Mouse (Mus musculus): ENCODE data around the gene Cpa4. TPM values are rescaled to one million over a fixed set of nuclear protein-coding genes. Genes with fewer than 3 reads are reported as not detected.
A peak's percentile ranks its signal among the peaks of the same experiment; 100 is the strongest.

Gene Cpa4
- 5.4 and 5.6 TPM in 2 replicates for polyA plus RNA-seq (2014; fragmentation: Nextera tagmentation; extraction: Ambion mirVana)

DNA sequence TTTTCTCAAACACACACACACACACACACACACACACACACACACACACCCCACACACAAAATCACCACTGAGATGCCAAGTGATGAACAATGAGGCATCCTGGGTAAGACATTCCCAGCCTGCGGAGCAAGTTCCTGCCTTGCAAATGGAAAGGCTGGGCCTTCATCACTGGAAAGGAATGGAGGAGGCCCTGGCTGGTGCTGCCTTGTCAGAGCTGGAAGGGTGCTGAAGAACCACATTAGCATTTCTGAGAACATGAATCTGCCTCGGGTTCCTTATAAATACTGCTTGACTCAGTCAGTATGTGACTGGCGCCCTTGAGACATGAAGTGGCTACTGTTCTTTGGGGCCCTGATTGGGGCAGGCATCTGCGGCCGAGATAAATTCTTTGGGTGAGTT lies at the start of gene Cpa4:
Gene Cpa4, plus strand, starts transcription at position 301 of the 400 bp plus-strand sequence.
- H3K9me3 ChIP-seq (ENCODE audit: control insufficient read depth, low read length), result no peaks in the 10 kb centered on the region
- 83% methylated on average over 5 of the region's 5 CpGs for WGBS
- peaks cover 2% of the 10 kb centered on the region; the same call in 1 of the 2 replicates for H3K4me1 ChIP-seq (replicated peaks; ENCODE audit: control insufficient read depth, insufficient read depth, low read length)
- ATAC-seq (replicated peaks; ENCODE audit: low FRiP score) (no peak), DNase-seq (ENCODE audit: low spot score) (no peak)
- no peak within 1 kb of the TSS for H3K9ac ChIP-seq (ENCODE audit: low read length)
- no peaks in the 10 kb centered on the region for H3K36me3 ChIP-seq (ENCODE audit: control insufficient read depth, insufficient read depth, low read length)
- H3K27ac ChIP-seq (ENCODE audit: low read depth, low read length), result no peak within 1 kb of the TSS
- no peak within 1 kb of the TSS for H3K4me3 ChIP-seq (ENCODE audit: low read depth, low read length)
- no peaks in the 10 kb centered on the region for H3K27me3 ChIP-seq (ENCODE audit: control insufficient read depth, insufficient read depth, low read length)
- no peak within 1 kb of the TSS for H3K4me2 ChIP-seq (ENCODE audit: low read depth, low read length, severe bottlenecking)

DNA sequence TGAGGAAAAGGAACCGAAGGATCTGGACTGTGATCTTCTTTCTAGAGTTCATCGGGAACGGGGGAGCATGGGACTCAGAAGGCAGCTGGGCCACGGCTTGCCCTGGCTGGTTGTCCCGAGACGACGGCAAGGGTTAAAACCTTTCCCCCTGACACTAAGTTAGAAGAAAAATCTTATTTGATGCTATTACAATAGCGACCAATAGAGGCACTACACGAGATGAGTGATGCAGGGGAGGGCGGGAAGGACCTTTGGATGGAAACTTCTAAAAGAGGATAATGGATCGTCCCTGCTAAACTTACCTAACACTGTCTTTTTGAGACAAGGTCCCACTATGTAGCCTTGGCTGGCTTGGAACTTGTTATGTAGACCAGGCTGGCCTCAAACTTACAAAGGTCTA lies 47.8 kb upstream of the Cpa4 start:
- H3K27ac ChIP-seq (ENCODE audit: low read depth, low read length), result no peak overlapping the region
- peaks cover 4% of the 10 kb centered on the region; the same call in 1 of the 2 replicates for H3K4me1 ChIP-seq (replicated peaks; ENCODE audit: control insufficient read depth, insufficient read depth, low read length)
- no peak for DNase-seq (ENCODE audit: low spot score)
- H3K36me3 ChIP-seq (ENCODE audit: control insufficient read depth, insufficient read depth, low read length), result no peaks in the 10 kb centered on the region
- no peak overlapping the region for H3K4me2 ChIP-seq (ENCODE audit: low read depth, low read length, severe bottlenecking)
- no peak for ATAC-seq (replicated peaks; ENCODE audit: low FRiP score)
- WGBS, result 69% methylated on average over 11 of the region's 11 CpGs
- no peaks in the 10 kb centered on the region for H3K9me3 ChIP-seq (ENCODE audit: control insufficient read depth, low read length)
- H3K27me3 ChIP-seq (ENCODE audit: control insufficient read depth, insufficient read depth, low read length), result no peaks in the 10 kb centered on the region
- H3K4me3 ChIP-seq (ENCODE audit: low read depth, low read length), result no peak overlapping the region
- H3K9ac ChIP-seq (ENCODE audit: low read length), result no peak overlapping the region

DNA sequence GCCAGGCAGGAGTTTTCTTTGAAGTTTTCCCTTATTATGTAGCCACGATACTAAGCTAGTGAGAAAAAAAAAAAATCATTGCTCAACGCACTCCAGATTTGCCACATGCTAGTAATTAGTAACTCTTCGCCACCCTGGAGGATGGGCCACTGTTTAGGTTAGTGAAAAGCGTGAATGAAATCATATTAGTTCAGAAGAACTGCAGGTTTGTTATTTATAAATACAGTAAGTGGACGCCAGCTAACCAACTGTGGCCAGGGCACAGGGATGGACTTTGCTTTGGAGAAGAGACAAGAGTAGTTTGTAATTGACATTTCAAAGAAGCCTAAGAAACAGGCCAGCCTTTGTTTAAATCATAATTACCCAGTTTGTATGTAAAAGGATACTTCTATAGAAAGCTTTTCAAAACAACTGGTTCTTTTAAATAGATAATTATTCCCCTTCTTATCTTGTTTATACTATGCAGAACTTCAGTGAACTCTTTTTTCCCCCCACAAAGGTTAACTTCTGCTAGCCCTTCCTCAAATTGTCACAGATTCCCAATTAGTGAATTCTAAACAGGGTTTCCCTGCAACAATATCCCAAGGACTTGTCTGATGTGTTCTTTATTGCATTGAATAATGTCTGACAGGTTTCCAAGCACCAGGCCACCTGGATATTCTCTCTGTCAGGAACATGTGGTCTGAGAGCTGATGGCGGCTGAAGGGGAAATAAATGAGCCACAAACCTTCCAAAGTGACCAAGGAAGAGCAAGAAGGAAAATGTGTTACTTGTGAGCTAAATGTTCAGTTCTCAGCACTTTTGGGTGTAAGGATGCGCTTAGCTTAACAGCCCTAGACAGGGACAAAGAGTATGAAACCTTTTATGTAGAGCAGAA lies 42.5 kb upstream of the Cpa4 start:
- H3K9me3 ChIP-seq (ENCODE audit: control insufficient read depth, low read length), result no peaks in the 10 kb centered on the region

DNA sequence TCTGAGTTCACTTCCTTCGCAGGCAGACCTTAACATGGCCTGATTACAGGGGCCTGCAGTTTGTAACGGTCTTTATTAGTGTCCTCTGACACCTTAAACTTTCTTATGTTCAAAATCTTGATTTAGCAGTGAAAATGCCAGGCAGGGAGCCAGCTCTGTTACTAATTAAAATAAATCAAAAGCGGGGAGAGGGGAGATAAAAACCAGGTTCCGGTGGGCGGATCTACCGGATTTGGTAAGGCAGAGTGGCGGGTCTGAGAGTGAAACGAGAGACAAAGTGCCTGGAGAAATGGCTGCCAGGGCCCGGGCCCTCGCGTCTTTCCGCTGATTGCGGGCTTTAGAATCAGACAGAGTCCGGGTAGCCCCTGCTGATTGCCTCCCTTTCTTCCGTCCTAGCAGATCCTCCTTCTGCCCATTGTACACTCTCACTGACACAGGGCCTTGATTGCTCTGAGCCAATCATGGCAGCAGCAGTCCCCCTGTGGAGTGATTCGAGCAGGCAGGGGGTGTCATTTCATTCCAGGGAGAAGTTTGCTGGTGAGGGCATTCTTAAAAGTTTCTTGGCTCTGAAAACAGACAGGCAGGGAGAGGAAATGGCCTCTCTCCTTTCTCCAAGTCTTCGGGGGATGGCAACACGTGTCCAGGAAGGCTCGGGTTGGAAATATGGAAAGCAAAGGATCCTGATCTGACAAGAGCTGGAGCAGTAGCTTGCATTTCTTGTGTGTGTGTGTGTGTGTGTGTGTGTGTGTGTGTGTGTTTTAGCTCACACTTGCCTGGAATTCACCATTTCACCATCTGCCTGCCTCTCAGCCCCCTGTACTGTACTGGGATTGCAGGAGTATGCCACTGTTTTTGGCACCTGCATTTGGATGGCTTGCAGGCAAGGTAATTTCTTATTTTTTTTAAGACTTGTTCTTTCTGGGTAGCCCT lies 41.3 kb upstream of the Cpa4 start:
- 5% methylated on average over 19 of the region's 19 CpGs for WGBS
- no peak overlapping the region for H3K4me3 ChIP-seq (ENCODE audit: low read depth, low read length)

More for the DNA sequence above, 42.5 kb upstream of the Cpa4 start:
- Histone ChIP-seq H3K27me3 (ENCODE audit: control insufficient read depth, insufficient read depth, low read length) (no peaks in the 10 kb centered on the region), H3K4me3 (ENCODE audit: low read depth, low read length) (no peak overlapping the region), H3K4me2 (ENCODE audit: low read depth, low read length, severe bottlenecking) (0 out of 2 replicates have a peak overlapping the region, but pooled peaks have one; percentile 21), H3K9ac (ENCODE audit: low read length) (no peak overlapping the region; the same call in 1 of the 2 replicates), H3K4me1 (replicated peaks; ENCODE audit: control insufficient read depth, insufficient read depth, low read length) (peaks cover 24% of the 10 kb centered on the region), H3K27ac (ENCODE audit: low read depth, low read length) (peak overlapping the region; percentile 95), H3K36me3 (ENCODE audit: control insufficient read depth, insufficient read depth, low read length) (no peaks in the 10 kb centered on the region)
- DNase-seq (ENCODE audit: low spot score), result no peak
- no peak for ATAC-seq (replicated peaks; ENCODE audit: low FRiP score)
- whole genome bisulfite sequencing, result 26% methylated on average over 7 of the region's 7 CpGs

DNA sequence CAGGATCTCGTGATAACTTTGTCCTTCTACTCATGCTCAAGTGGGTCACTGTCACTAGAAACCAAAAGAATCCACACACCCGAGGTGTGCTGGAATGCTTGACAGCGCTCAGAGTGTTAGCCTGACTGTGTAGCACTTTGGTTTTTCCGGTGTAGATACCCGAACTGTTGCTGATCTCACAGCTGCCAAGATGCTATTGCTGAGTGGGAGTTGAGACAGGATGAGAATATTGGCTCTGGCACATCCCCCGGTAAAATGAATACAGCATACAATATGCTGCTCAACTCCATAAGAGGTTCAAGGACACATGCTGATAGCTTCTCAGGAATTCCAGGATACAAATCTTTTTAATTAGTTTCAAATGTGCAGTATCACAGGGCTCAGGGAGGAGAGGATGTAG lies 39.4 kb upstream of the Cpa4 start:
- Histone ChIP-seq H3K9ac (ENCODE audit: low read length) (no peak overlapping the region), H3K27ac (ENCODE audit: low read depth, low read length) (no peak overlapping the region; the same call in 1 of the 2 replicates), H3K27me3 (ENCODE audit: control insufficient read depth, insufficient read depth, low read length) (no peaks in the 10 kb centered on the region), H3K4me2 (ENCODE audit: low read depth, low read length, severe bottlenecking) (no peak overlapping the region), H3K36me3 (ENCODE audit: control insufficient read depth, insufficient read depth, low read length) (no peaks in the 10 kb centered on the region), H3K9me3 (ENCODE audit: control insufficient read depth, low read length) (no peaks in the 10 kb centered on the region), H3K4me3 (ENCODE audit: low read depth, low read length) (no peak overlapping the region), H3K4me1 (replicated peaks; ENCODE audit: control insufficient read depth, insufficient read depth, low read length) (peaks cover 24% of the 10 kb centered on the region)
- ATAC-seq (replicated peaks; ENCODE audit: low FRiP score), result no peak
- 70% methylated on average over 6 of the region's 6 CpGs for WGBS
- DNase-seq (ENCODE audit: low spot score), result no peak

More for the DNA sequence above, 41.3 kb upstream of the Cpa4 start:
- peak overlapping the region; percentile 95 for H3K27ac ChIP-seq (ENCODE audit: low read depth, low read length)
- H3K36me3 ChIP-seq (ENCODE audit: control insufficient read depth, insufficient read depth, low read length), result no peaks in the 10 kb centered on the region
- peak; percentile 84 for DNase-seq (ENCODE audit: low spot score)
- H3K9ac ChIP-seq (ENCODE audit: low read length), result peak overlapping the region; percentile 51
- H3K4me2 ChIP-seq (ENCODE audit: low read depth, low read length, severe bottlenecking), result peak overlapping the region; percentile 38
- no peaks in the 10 kb centered on the region for H3K9me3 ChIP-seq (ENCODE audit: control insufficient read depth, low read length)
- peak; percentile 89 for ATAC-seq (replicated peaks; ENCODE audit: low FRiP score)
- no peaks in the 10 kb centered on the region for H3K27me3 ChIP-seq (ENCODE audit: control insufficient read depth, insufficient read depth, low read length)
- peaks cover 24% of the 10 kb centered on the region for H3K4me1 ChIP-seq (replicated peaks; ENCODE audit: control insufficient read depth, insufficient read depth, low read length)

DNA sequence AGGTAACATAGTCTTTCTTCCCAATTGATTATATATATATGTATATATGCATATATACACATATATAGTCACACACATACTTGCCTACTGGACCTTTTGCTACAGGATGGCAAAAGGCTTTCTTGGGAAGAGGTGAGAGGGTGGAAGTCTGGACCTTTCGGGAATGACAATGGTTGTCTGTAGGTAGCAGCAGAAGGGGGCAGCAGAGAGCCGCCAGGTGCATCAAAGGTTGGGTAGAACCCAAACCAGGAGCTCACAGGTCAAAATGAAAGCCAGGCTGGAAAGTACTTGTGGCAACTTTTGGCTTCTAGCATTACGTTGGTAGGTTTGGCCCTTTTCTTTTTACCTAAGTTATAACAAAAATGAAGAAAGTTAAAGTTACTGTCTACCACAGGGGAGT lies 32.8 kb upstream of the Cpa4 start:
- no peaks in the 10 kb centered on the region for H3K36me3 ChIP-seq (ENCODE audit: control insufficient read depth, insufficient read depth, low read length)
- H3K9me3 ChIP-seq (ENCODE audit: control insufficient read depth, low read length), result no peaks in the 10 kb centered on the region
- WGBS, result 38% methylated on average over 3 of the region's 3 CpGs
- DNase-seq (ENCODE audit: low spot score) (no peak), ATAC-seq (replicated peaks; ENCODE audit: low FRiP score) (no peak)
- H3K4me2 ChIP-seq (ENCODE audit: low read depth, low read length, severe bottlenecking), result no peak overlapping the region
- no peaks in the 10 kb centered on the region for H3K27me3 ChIP-seq (ENCODE audit: control insufficient read depth, insufficient read depth, low read length)
- H3K4me1 ChIP-seq (replicated peaks; ENCODE audit: control insufficient read depth, insufficient read depth, low read length), result no peaks in the 10 kb centered on the region
- no peak overlapping the region for H3K4me3 ChIP-seq (ENCODE audit: low read depth, low read length)
- H3K9ac ChIP-seq (ENCODE audit: low read length), result no peak overlapping the region
- no peak overlapping the region for H3K27ac ChIP-seq (ENCODE audit: low read depth, low read length)

DNA sequence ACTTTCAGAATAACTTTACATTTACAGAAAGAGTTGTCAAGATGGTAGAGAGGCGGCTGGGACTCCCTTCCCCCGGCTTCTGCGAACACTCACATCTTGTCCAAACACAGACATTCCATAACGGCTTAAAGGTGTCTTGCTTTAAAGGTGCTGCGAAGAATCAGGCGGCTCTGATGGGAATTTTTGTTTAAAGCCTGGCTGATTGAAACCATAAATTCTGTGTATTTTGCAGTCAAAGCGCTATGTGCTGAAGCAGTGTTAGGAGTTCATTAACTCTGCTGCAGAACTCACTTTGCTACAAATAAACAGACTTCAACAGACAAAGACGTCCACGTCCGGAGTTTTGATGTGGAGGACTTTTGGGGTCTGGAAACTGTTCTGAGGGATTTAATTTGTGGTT lies 29.9 kb upstream of the Cpa4 start:
- H3K27ac ChIP-seq (ENCODE audit: low read depth, low read length), result 0 out of 2 replicates have a peak overlapping the region, but pooled peaks have one; percentile 6

DNA sequence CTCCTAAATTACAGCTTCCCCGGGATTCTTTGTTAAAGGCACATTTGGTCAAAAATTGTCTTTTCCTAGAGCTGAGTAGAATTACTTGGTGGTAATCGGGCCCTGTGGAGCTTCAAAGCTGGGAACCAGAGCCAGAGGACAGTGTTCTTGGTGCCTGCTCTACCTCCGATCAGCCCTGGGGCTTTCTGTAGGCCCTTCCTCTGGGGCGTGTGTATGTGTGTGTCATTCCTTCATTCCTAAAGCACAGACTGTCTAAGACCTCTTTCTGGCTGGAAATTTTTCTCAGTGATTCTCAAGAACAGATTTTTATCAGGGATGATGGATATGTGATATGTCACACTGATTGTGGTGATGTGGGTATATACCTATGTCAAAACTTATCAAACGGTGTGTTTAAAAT lies 29.4 kb upstream of the Cpa4 start:
- ATAC-seq (replicated peaks; ENCODE audit: low FRiP score), result no peak
- 77% methylated on average over 5 of the region's 5 CpGs for WGBS
- Histone ChIP-seq H3K4me3 (ENCODE audit: low read depth, low read length) (no peak overlapping the region), H3K4me2 (ENCODE audit: low read depth, low read length, severe bottlenecking) (no peak overlapping the region), H3K36me3 (ENCODE audit: control insufficient read depth, insufficient read depth, low read length) (no peaks in the 10 kb centered on the region), H3K9me3 (ENCODE audit: control insufficient read depth, low read length) (no peaks in the 10 kb centered on the region), H3K4me1 (replicated peaks; ENCODE audit: control insufficient read depth, insufficient read depth, low read length) (peaks cover 3% of the 10 kb centered on the region), H3K9ac (ENCODE audit: low read length) (no peak overlapping the region), H3K27ac (ENCODE audit: low read depth, low read length) (no peak overlapping the region), H3K27me3 (ENCODE audit: control insufficient read depth, insufficient read depth, low read length) (no peaks in the 10 kb centered on the region)
- DNase-seq (ENCODE audit: low spot score), result no peak

More for the DNA sequence above, 29.9 kb upstream of the Cpa4 start:
- ATAC-seq (replicated peaks; ENCODE audit: low FRiP score) (no peak), DNase-seq (ENCODE audit: low spot score) (no peak)
- Histone ChIP-seq H3K4me3 (ENCODE audit: low read depth, low read length) (no peak overlapping the region), H3K27me3 (ENCODE audit: control insufficient read depth, insufficient read depth, low read length) (no peaks in the 10 kb centered on the region), H3K9me3 (ENCODE audit: control insufficient read depth, low read length) (no peaks in the 10 kb centered on the region), H3K9ac (ENCODE audit: low read length) (no peak overlapping the region), H3K4me2 (ENCODE audit: low read depth, low read length, severe bottlenecking) (no peak overlapping the region), H3K36me3 (ENCODE audit: control insufficient read depth, insufficient read depth, low read length) (no peaks in the 10 kb centered on the region), H3K4me1 (replicated peaks; ENCODE audit: control insufficient read depth, insufficient read depth, low read length) (peaks cover 3% of the 10 kb centered on the region; the same call in 1 of the 2 replicates)
- 61% methylated on average over 10 of the region's 10 CpGs for WGBS
